Mouse (Mus musculus) kidney, embryonic 15.5 days (tissue): ENCODE measurements around the gene Hist2h3c1. TPM values are rescaled to one million over a fixed set of nuclear protein-coding genes. Genes with fewer than 3 reads are reported as not detected.
A peak's percentile ranks its signal among the peaks of the same experiment; 100 is the strongest.
"Not testable (repeated sequence)": the region's sequence is repeated elsewhere in the genome, so short reads cannot be mapped to it uniquely, and the experiment has no call there.

Experiments used
- ATAC-seq: fragments of 200-750 bp; cut with Nextera tagmentation; replicated peaks from 2 replicates; pipeline ENCODE4 v1.8.0; 2017; ENCODE audit warnings: moderate TSS enrichment; ENCODE audit not compliant: low FRiP score
- H3K27ac ChIP-seq: fragments of 300-500 bp; sonication (generic); 2 replicates; pipeline ENCODE4 v1.5.1; 2015; ENCODE audit warnings: mild to moderate bottlenecking, inconsistent platforms
- H3K27me3 ChIP-seq: fragments of 300-500 bp; sonication (generic); 2 replicates; pipeline ENCODE4 v1.6.1; 2015; ENCODE audit warnings: inconsistent platforms
- H3K36me3 ChIP-seq: fragments of 300-500 bp; sonication (generic); 2 replicates; pipeline ENCODE4 v1.6.1; 2015; ENCODE audit warnings: inconsistent platforms
- H3K4me1 ChIP-seq: fragments of 300-500 bp; sonication (generic); 2 replicates; pipeline ENCODE4 v1.6.1; 2015; ENCODE audit warnings: inconsistent platforms
- H3K4me2 ChIP-seq: fragments of 300-500 bp; sonication (generic); 2 replicates; pipeline ENCODE4 v1.6.1; 2015; ENCODE audit warnings: moderate library complexity, mild to moderate bottlenecking, inconsistent platforms
- H3K4me3 ChIP-seq: fragments of 300-500 bp; sonication (generic); replicated peaks from 2 replicates; pipeline ENCODE4 v1.5.1; 2015; ENCODE audit warnings: mild to moderate bottlenecking, inconsistent platforms
- H3K9ac ChIP-seq: fragments of 300-500 bp; sonication (generic); 2 replicates; pipeline ENCODE4 v1.6.1; 2015; ENCODE audit warnings: mild to moderate bottlenecking, inconsistent platforms
- H3K9me3 ChIP-seq: fragments of 300-500 bp; sonication (generic); replicated peaks from 2 replicates; pipeline ENCODE4 v1.6.1; 2016; ENCODE audit warnings: inconsistent platforms
- WGBS: fragments of 180-500 bp; shearing (Covaris S2); methylation state at CpG from one replicate; pipeline ENCODE4 v1.1.7; 2015; ENCODE audit warnings: mixed read lengths; 5-methylcytosine and 5-hydroxymethylcytosine counted together
- polyA plus RNA-seq: library from polyadenylated mRNA; unstranded; fragments of >200 nt; fragmentation: Nextera tagmentation; extraction: Ambion mirVana; gene quantifications from 2 replicates; pipeline ENCODE4 v1.2.1, GENCODE M21; 2015

Gene Hist2h3c1
- polyA plus RNA-seq, 1 experiment from 2014 or later, result 0.55 TPM

DNA sequence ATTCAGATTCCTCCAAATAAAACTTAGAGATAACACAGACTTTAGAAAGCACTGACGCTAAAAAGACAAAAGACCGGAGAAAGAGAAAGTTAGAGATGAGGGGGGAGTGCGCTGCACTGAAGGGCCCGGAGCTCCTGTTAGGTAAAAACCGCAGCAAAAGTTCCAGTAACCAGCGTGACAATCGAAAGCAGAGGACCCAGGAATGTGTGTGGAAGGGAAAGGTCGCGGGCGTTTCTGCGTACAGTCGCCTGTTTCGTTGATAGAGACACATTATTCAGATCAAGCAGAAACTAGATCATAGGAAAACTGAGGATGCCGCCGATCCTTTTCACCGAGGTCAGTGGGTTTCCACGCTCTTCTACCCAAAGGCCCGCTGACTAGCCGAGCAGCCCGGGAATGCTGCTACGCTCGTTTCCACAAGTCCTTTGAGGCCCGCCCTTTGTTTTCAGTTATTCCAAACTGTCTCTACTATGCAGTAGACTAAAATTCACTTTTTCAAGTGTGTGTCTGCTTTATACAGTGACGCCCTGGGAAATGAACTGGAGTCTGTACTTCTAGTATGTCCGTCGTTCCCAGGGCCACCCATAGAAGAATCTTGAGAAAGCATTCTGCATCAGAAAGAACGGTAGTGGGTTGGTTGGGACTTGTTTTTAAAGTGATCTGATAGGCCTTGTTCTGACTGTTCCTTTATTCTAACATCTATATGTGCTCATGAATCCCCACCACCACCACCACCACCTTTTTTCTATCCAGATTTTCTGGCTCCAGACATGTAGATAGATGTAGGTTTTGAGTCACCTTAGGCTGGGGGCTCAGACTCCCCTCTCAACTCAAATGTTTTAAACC is 17.3 kb downstream of the Hist2h3c1 start:
- H3K27me3 ChIP-seq, result no peaks in the 10 kb centered on the region
- peak overlapping the region; percentile 99 for H3K27ac ChIP-seq
- ATAC-seq, result peak; percentile 24
- WGBS, result 5% methylated on average over 27 of the region's 27 CpGs
- peak overlapping the region; percentile 81 for H3K4me2 ChIP-seq
- no peaks in the 10 kb centered on the region for H3K36me3 ChIP-seq
- peaks cover 44% of the 10 kb centered on the region for H3K4me1 ChIP-seq
- H3K4me3 ChIP-seq, result peak overlapping the region; percentile 61
- peak overlapping the region; percentile 44 for H3K9ac ChIP-seq
- no peaks in the 10 kb centered on the region for H3K9me3 ChIP-seq

GRCm38 (mm10) chr3:96264404-96264949 is 18.0 kb downstream of the Hist2h3c1 start:
- peaks cover 44% of the 10 kb centered on the region for H3K4me1 ChIP-seq
- no peak for ATAC-seq
- no peaks in the 10 kb centered on the region for H3K36me3 ChIP-seq
- peak overlapping the region; percentile 61 for H3K4me3 ChIP-seq
- H3K27me3 ChIP-seq, result no peaks in the 10 kb centered on the region
- WGBS, result 68% methylated on average over 7 of the region's 7 CpGs
- peak overlapping the region; percentile 99 for H3K27ac ChIP-seq
- H3K4me2 ChIP-seq, result peak overlapping the region; percentile 81
- no peaks in the 10 kb centered on the region for H3K9me3 ChIP-seq
- H3K9ac ChIP-seq, result no peak overlapping the region; the same call in 1 of the 2 replicates

DNA sequence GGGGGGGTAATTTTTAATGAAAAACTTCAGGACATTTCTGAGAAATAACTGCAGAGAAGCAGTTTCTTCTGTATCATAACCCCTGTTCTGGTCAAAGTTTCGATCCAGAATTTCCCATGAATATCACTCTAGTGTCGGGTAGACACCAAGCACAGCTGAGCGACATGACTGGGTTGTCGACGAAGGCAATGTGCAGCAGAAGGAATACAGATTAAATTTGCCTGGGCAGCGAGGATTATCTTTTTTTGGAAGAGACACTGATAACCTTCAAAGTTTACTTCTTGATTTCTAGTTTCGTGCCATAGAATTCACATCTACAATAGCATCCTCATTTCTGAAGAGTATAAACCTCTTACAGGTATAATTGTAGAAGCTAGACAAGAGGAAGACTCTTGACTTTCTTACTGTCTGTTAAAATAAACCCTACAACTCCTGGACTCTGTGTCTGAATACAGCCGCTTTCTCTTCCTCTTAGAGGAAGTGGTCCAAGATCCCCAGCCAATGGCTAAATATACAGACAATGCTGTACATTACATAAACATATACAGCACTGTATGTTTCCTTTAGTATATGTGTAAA is 19.7 kb downstream of the Hist2h3c1 start:
- peaks cover 42% of the 10 kb centered on the region for H3K4me1 ChIP-seq
- no peak overlapping the region for H3K4me3 ChIP-seq
- ATAC-seq, result no peak
- H3K9ac ChIP-seq, result no peak overlapping the region
- no peak overlapping the region for H3K4me2 ChIP-seq
- H3K9me3 ChIP-seq, result no peaks in the 10 kb centered on the region
- WGBS, result 83% methylated on average over 8 of the region's 8 CpGs
- no peak overlapping the region for H3K27ac ChIP-seq
- H3K27me3 ChIP-seq, result no peaks in the 10 kb centered on the region
- H3K36me3 ChIP-seq, result no peaks in the 10 kb centered on the region

DNA sequence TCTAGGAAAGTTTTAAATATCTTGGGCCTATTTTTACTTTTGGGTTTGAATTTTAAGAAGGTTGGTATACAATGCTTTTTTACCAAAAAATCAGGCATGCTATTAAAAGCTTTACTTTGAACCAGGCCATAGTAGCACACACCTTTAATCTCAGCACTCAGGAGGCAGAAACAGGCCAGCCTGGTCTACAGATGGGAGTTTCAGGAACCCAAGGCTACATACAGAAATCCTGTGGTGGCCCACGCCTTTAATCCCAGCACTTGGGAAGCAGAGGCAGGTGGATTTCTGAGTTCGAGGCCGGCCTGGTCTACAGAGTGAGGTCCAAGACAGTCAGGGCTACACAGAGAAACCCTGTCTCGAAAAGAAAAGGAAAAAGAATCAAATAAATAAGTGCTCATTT is 21.1 kb downstream of the Hist2h3c1 start:
- no peaks in the 10 kb centered on the region for H3K27me3 ChIP-seq
- no peaks in the 10 kb centered on the region for H3K36me3 ChIP-seq
- peak overlapping the region; percentile 82 for H3K4me2 ChIP-seq
- 74% methylated on average over 4 of the region's 4 CpGs for WGBS
- H3K9me3 ChIP-seq, result no peaks in the 10 kb centered on the region
- ATAC-seq, result no peak
- H3K4me1 ChIP-seq, result peaks cover 29% of the 10 kb centered on the region
- H3K9ac ChIP-seq, result no peak overlapping the region
- H3K4me3 ChIP-seq, result no peak overlapping the region
- H3K27ac ChIP-seq, result peak overlapping the region; percentile 97

- Histone ChIP-seq H3K36me3 (no peaks in the 10 kb centered on the region), H3K9me3 (no peaks in the 10 kb centered on the region), H3K4me2 (peak within 1 kb of the TSS; percentile 82), H3K4me3 (peak within 1 kb of the TSS; percentile 56), H3K27me3 (no peaks in the 10 kb centered on the region), H3K4me1 (peaks cover 28% of the 10 kb centered on the region), H3K9ac (peak within 1 kb of the TSS; percentile 60), H3K27ac (peak within 1 kb of the TSS; percentile 98)
- peak; percentile 69 for ATAC-seq
- WGBS, result 20% methylated on average over 29 of the region's 30 CpGs
These were observed 21.7 kb downstream of the Hist2h3c1 start, which contains the start of gene Hist2h3b for GRCm38 (mm10) chr3:96268051-96268775. Hist2h3b (plus strand) TSS chr3:96268654.

- H3K4me3 ChIP-seq, result peak overlapping the region; percentile 56
- not testable (repeated sequence) for H3K27me3 ChIP-seq, H3K36me3 ChIP-seq, H3K9me3 ChIP-seq
- H3K4me1 ChIP-seq, result peaks cover 26% of the 10 kb centered on the region
- WGBS, result under 1% methylated on average over 13 of the region's 44 CpGs
- peak overlapping the region; percentile 82 for H3K4me2 ChIP-seq
- H3K9ac ChIP-seq, result peak overlapping the region; percentile 60
- ATAC-seq, result peak; percentile 47
- H3K27ac ChIP-seq, result peak overlapping the region; percentile 98
These were observed 22.4 kb downstream of the Hist2h3c1 start for GRCm38 (mm10) chr3:96268776-96269378.

DNA sequence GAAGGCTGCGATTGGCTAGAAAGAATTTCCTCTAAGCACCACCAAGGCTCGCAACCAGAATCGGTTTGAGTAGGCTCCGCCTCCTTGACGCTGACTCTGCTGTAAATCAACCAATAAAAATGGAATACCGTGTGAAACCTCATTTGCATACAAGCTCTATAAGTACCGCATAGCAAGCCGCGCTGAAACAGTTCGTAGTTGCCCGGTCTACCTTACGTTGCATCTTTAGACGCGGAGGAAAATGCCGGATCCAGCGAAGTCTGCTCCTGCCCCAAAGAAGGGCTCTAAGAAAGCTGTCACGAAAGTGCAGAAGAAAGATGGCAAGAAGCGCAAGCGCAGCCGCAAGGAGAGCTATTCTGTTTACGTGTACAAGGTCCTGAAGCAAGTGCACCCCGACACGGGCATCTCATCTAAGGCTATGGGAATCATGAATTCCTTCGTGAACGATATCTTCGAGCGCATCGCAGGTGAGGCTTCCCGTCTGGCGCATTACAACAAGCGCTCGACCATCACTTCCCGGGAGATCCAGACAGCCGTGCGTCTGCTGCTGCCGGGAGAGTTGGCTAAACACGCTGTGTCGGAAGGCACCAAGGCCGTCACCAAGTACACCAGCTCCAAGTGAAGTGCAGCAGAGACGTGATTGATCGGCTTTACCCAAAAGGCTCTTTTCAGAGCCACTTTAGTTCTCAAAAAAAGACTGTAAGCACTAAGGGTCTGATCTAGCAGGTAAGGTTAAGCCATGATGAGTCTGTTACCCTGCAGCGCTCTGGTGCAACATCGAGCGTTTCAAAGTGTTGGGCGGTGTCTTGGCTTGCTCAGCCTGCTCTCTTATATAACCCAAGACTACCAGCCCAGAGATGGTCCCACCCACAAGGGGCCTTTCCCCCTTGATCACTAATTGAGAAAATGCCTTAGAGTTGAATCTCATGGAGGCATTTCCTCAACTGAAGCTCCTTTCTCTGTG is 23.3 kb downstream of the Hist2h3c1 start, which contains the start of gene Hist2h2bb:
Hist2h2bb (plus strand) TSS at position 242 of the 964 bp plus-strand sequence.
- no peaks in the 10 kb centered on the region for H3K36me3 ChIP-seq
- no peaks in the 10 kb centered on the region for H3K9me3 ChIP-seq
- peaks cover 16% of the 10 kb centered on the region for H3K4me1 ChIP-seq
- no peaks in the 10 kb centered on the region for H3K27me3 ChIP-seq
- WGBS, result under 1% methylated on average over 45 of the region's 45 CpGs
- peak; percentile 96 for ATAC-seq
- peak within 1 kb of the TSS; percentile 98 for H3K27ac ChIP-seq
- peak within 1 kb of the TSS; percentile 82 for H3K4me2 ChIP-seq
- H3K4me3 ChIP-seq, result peak within 1 kb of the TSS; percentile 56
- peak within 1 kb of the TSS; percentile 72 for H3K9ac ChIP-seq

- Histone ChIP-seq H3K27me3 (no peaks in the 10 kb centered on the region; the same call in 1 of the 2 replicates), H3K27ac (no peak overlapping the region), H3K36me3 (no peaks in the 10 kb centered on the region), H3K4me1 (peaks cover 10% of the 10 kb centered on the region), H3K9ac (no peak overlapping the region), H3K4me3 (no peak overlapping the region), H3K4me2 (no peak overlapping the region), H3K9me3 (no peaks in the 10 kb centered on the region)
- WGBS, result 90% methylated on average over 17 of the region's 17 CpGs
- no peak for ATAC-seq
These were observed 27.3 kb downstream of the Hist2h3c1 start for GRCm38 (mm10) chr3:96273591-96274465.

DNA sequence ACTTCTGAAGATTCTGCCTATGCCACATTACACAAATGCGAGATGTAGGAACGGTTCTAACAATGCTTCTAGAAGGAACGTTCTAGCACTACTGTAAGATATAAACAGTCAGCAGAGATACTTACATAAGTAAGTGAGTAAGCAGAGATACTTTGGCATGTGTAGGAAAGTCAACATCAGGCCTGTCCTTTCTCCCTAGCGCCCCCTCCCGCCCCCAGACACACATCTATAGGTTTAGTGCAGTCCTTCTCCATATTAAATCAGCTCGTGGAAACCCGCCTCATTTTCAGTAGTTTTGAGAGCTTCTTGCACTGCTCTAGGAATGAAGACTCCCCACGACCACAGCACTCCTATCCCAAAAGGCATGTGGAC is 30.9 kb downstream of the Hist2h3c1 start:
- H3K27ac ChIP-seq, result peak overlapping the region; percentile 81; the same call in 1 of the 2 replicates
- no peaks in the 10 kb centered on the region for H3K9me3 ChIP-seq
- peak overlapping the region; percentile 56 for H3K9ac ChIP-seq
- H3K4me3 ChIP-seq, result peak overlapping the region; percentile 58
- ATAC-seq, result peak; percentile 38; the same call in 1 of the 2 replicates
- peak overlapping the region; percentile 87 for H3K4me2 ChIP-seq
- H3K27me3 ChIP-seq, result peaks cover 6% of the 10 kb centered on the region; the same call in 1 of the 2 replicates
- H3K36me3 ChIP-seq, result no peaks in the 10 kb centered on the region
- H3K4me1 ChIP-seq, result peaks cover 12% of the 10 kb centered on the region
- WGBS, result 13% methylated on average over 8 of the region's 8 CpGs
